Mouse (Mus musculus) left cerebral cortex, postnatal 4 days (tissue): Measurements from ENCODE around the gene Gm17174. TPM values are rescaled to one million over a fixed set of nuclear protein-coding genes. Genes with fewer than 3 reads are reported as not detected.
"Not testable (repeated sequence)": the region's sequence is repeated elsewhere in the genome, so short reads cannot be mapped to it uniquely, and the experiment has no call there.

ENCODE experiments used
- DNase-seq: peaks from one replicate; pipeline ENCODE4 v3.0.0-alpha.2; 2022
- intact Hi-C: fragments of 180-260 bp; cut with DNase I; formaldehyde crosslinking; loops from one replicate; pipeline ENCODE4 v1.15.1; 2025
- total RNA-seq, 2 experiments: library from RNA; stranded (reverse); gene quantifications; 2 replicates each; pipeline ENCODE4 v1.2.3; 2021

Gm17174 gene
- not detected for total RNA-seq

DNA sequence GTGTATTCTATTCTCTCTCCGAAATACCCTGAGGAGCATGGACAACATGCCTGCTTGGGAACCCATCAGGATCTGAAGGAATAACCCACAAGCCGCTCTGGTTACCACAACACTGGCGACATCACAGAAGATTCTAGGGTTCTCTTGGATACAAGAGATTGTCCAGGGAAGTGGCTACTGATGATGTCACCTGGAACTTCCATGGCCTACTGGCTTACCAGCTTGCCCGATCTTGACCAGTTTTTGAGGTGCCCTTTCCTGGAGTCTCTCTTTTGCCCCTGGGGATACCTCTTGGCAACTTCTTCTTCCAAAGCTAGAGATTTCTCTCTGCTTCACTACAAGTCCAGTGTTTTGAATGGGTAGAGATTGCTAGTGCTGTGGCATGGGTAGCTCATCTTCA is at the start of gene Gm17174:
Gene Gm17174, minus strand, starts transcription at position 101 of the 400 bp plus-strand sequence.
- DNase-seq, intact Hi-C loops: not testable (repeated sequence)

DNA sequence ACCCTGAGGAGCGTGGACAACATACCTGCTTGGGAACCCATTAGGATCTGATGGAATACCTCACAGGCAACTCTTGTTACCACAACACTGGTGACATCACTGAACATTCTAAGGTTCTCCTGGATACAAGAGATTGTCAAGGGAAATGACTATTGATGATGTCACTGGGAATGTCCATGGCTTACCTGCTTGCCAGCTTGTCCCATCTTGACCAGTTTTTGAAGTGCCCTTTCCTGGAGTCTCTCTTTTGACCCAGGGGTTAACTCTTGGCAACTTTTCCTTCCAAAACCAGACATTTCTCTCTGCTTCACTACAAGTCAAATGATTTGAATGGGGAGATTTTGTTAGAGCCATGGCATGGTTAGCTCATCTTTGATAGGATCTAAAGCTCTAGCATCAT is 43.6 kb upstream of the Gm17174 start, which contains the start of gene Gm4181:
Gene Gm4181, minus strand, starts transcription at position 101 of the 400 bp plus-strand sequence.
- intact Hi-C loops, DNase-seq: not testable (repeated sequence)

GRCm38 (mm10) chr14:51632426-51632825 is 40.5 kb upstream of the Gm17174 start:
- peak; percentile 5 for DNase-seq
- intact Hi-C loops = not testable (repeated sequence)

- no peak for DNase-seq
- intact Hi-C loops = no loop called here
Observed at GRCm38 (mm10) chr14:51611210-51611609, 19.3 kb upstream of the Gm17174 start, which contains the start of gene Gm17078. TSS of gene Gm17078 (minus strand) at chr14:51611310.

DNA sequence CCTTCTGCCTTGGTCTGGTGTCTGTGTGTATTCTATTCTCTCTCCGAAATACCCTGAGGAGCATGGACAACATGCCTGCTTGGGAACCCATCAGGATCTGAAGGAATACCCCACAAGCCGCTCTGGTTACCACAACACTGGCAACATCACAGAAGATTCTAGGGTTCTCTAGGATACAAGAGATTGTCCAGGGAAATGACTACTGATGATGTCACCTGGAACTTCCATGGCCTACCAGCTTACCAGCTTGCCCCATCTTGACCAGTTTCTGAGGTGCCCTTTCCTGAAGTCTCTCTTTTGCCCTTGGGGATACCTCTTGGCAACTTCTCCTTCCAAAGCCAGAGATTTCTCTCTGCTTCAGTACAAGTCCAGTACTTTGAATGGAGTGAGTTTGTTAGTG is 18.0 kb downstream of the Gm17174 start, which contains the start of gene Gm17175:
Gene Gm17175, minus strand, starts transcription at position 101 of the 400 bp plus-strand sequence.
- intact Hi-C loops, DNase-seq: not testable (repeated sequence)

DNA sequence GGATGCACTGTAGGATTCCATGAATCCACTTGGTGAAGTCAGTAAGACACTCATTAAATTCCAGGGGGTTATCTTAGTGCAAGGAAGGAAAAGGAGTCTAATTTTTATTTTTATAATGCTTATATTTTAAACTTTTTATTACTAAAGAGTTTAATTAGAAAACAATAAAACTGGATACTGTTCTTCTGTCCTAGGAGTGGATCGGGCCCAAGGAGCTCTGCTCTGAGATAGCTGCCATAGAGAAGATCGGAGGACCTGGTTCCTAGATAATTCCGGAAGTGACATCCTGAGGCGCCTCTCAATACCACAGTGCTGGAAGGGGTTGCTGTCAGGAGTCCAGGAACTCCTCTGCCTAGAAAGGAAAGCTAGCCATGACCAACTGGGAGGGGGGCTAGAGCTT is 39.4 kb downstream of the Gm17174 start, which contains the start of gene Gm5622:
Gene Gm5622, plus strand, starts transcription at position 301 of the 400 bp plus-strand sequence.
- intact Hi-C loops = no loop called here
- DNase-seq = no peak

Other genes with a start within 250 kb of the Gm17174 start
- gene Gm7247, start 230.4 kb downstream of the Gm17174 start, total RNA-seq = not detected
- gene Vmn2r88, start 181.3 kb downstream of the Gm17174 start, total RNA-seq = not detected
- gene Vmn2r89, start 140.3 kb downstream of the Gm17174 start, total RNA-seq = not detected
- gene Gm5622, start 39.3 kb downstream of the Gm17174 start, total RNA-seq = not detected
- gene Gm17175, start 18.1 kb downstream of the Gm17174 start, total RNA-seq = not detected
- gene Gm17078, start 19.2 kb upstream of the Gm17174 start, total RNA-seq = not detected
- gene Gm4181, start 43.5 kb upstream of the Gm17174 start, total RNA-seq = not detected
- gene Gm17079, start 103.3 kb upstream of the Gm17174 start, total RNA-seq = not detected
- gene Gm5800, start 125.0 kb upstream of the Gm17174 start, total RNA-seq = not detected
- gene Ang4, start 181.5 kb upstream of the Gm17174 start, total RNA-seq = not detected
- gene AY358078, start 207.9 kb upstream of the Gm17174 start, total RNA-seq = not detected